In the genomic region with DNA sequence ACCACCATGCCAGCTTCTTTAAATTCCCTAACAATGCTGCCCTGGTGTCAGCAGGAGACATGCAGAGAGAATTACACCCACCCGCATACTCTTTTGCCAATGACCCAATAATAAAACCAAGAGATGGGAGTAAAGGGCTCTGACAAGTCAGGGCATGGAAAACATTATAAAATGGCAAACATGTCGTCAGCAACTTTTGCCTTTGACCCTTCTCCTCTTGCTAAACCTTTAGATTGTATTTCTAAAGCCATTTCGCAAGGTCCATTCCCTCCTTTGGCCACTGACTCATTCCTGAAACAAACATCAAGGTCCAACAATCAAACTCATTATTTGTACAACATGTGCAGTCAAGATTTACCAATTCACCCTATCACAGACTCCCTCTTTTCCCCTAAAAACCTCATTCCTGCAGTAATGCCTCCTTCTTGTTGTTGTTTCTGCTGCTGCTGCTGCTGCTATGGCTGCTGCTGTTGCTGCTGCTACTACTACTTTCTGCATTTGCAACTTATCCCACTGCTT, we compare ENCODE assay signal across 11 mouse cellular contexts. TPM values are rescaled to one million over a fixed set of nuclear protein-coding genes. Genes with fewer than 3 reads are reported as not detected.
"Had no signal": no experiment of that assay in that cellular context is flagged by ENCODE, and none has a peak within 500 bp of the region (broad histone marks: within the 10 kb centered on the region; RNA-seq: fewer than 3 reads in every experiment).

No protein-coding gene starts in this region.

RNA-seq across cellular contexts. Expression of gene Cyp2b13, which starts 41.4 kb away (rescaled TPM):
- polyA plus RNA-seq: neural tube, embryonic 13.5 days; neural tube, embryonic 14.5 days; neural tube, embryonic 15.5 days; spleen, adult 2 months; stomach, embryonic 14.5 days; stomach, embryonic 15.5 days; stomach, embryonic 16.5 days; stomach, postnatal 0 days; testis, adult 2 months; thymus, adult 2 months; thymus, postnatal 0 days had no signal
